Mouse (Mus musculus): Measurements from ENCODE around the gene Abcg1. TPM values are rescaled to one million over a fixed set of nuclear protein-coding genes. Genes with fewer than 3 reads are reported as not detected.

Gene Abcg1
- total and polyA plus RNA-seq, 2 experiments from 2014 or later: 9.6 to 11.3 TPM

GRCm38 (mm10) chr17:31131269-31131821 lies 73.9 kb downstream of the Abcg1 start:
- H3K36me3 ChIP-seq (replicated peaks; ENCODE audit: control insufficient read depth, insufficient read depth, low read length): no peaks in the 10 kb centered on the region
- no peak for TF ChIP-seq CTCF (IDR thresholded peaks at IDR 0.05; ENCODE audit: low read depth)
- TF ChIP-seq EP300 (IDR thresholded peaks at IDR 0.05; ENCODE audit: low read depth): no peak
- H3K4me3 ChIP-seq (ENCODE audit: low read depth, low read length): no peak overlapping the region
- no peak overlapping the region for H3K9ac ChIP-seq (replicated peaks; ENCODE audit: low read depth, low read length)
- H3K27ac ChIP-seq (ENCODE audit: low read depth): no peak overlapping the region
- H3K4me1 ChIP-seq (ENCODE audit: control insufficient read depth, insufficient read depth): no peaks in the 10 kb centered on the region
- DNase-seq (ENCODE audit: low spot score): no peak
- H3K27me3 ChIP-seq (ENCODE audit: control insufficient read depth, insufficient read depth, low read length): no peaks in the 10 kb centered on the region
- no peaks in the 10 kb centered on the region for H3K9me3 ChIP-seq (replicated peaks; ENCODE audit: control insufficient read depth, low read length)
- no peak overlapping the region for H3K4me2 ChIP-seq (ENCODE audit: low read depth, low read length)
- 65% methylated on average over 10 of the region's 10 CpGs for WGBS
- no peak for ATAC-seq (ENCODE audit: insufficient read depth, low read depth)

GRCm38 (mm10) chr17:31133776-31134175 lies 76.3 kb downstream of the Abcg1 start:
- H3K27ac ChIP-seq (ENCODE audit: low read depth): no peak overlapping the region
- no peak overlapping the region for H3K4me2 ChIP-seq (ENCODE audit: low read depth, low read length)
- H3K4me3 ChIP-seq (ENCODE audit: low read depth, low read length): no peak overlapping the region
- no peaks in the 10 kb centered on the region for H3K27me3 ChIP-seq (ENCODE audit: control insufficient read depth, insufficient read depth, low read length)
- TF ChIP-seq CTCF (IDR thresholded peaks at IDR 0.05; ENCODE audit: low read depth) (no peak), EP300 (IDR thresholded peaks at IDR 0.05; ENCODE audit: low read depth) (no peak)
- no peak overlapping the region for H3K9ac ChIP-seq (replicated peaks; ENCODE audit: low read depth, low read length)
- no peaks in the 10 kb centered on the region for H3K4me1 ChIP-seq (ENCODE audit: control insufficient read depth, insufficient read depth)
- WGBS: 63% methylated on average over 15 of the region's 15 CpGs
- H3K9me3 ChIP-seq (replicated peaks; ENCODE audit: control insufficient read depth, low read length): no peaks in the 10 kb centered on the region
- no peaks in the 10 kb centered on the region for H3K36me3 ChIP-seq (replicated peaks; ENCODE audit: control insufficient read depth, insufficient read depth, low read length)
- ATAC-seq (ENCODE audit: insufficient read depth, low read depth) (no peak), DNase-seq (ENCODE audit: low spot score) (no peak)

- H3K4me3 ChIP-seq (ENCODE audit: low read depth, low read length): no peak overlapping the region
- H3K9me3 ChIP-seq (replicated peaks; ENCODE audit: control insufficient read depth, low read length): no peaks in the 10 kb centered on the region
- H3K36me3 ChIP-seq (replicated peaks; ENCODE audit: control insufficient read depth, insufficient read depth, low read length): no peaks in the 10 kb centered on the region
- TF ChIP-seq CTCF (IDR thresholded peaks at IDR 0.05; ENCODE audit: low read depth) (no peak), EP300 (IDR thresholded peaks at IDR 0.05; ENCODE audit: low read depth) (no peak)
- H3K4me1 ChIP-seq (ENCODE audit: control insufficient read depth, insufficient read depth): no peaks in the 10 kb centered on the region
- ATAC-seq (ENCODE audit: insufficient read depth, low read depth): no peak
- H3K27me3 ChIP-seq (ENCODE audit: control insufficient read depth, insufficient read depth, low read length): no peaks in the 10 kb centered on the region
- H3K9ac ChIP-seq (replicated peaks; ENCODE audit: low read depth, low read length): no peak overlapping the region
- WGBS: 62% methylated on average over 6 of the region's 6 CpGs
- no peak overlapping the region for H3K27ac ChIP-seq (ENCODE audit: low read depth)
- no peak overlapping the region for H3K4me2 ChIP-seq (ENCODE audit: low read depth, low read length)
- no peak for DNase-seq (ENCODE audit: low spot score)
Observed at GRCm38 (mm10) chr17:31134913-31135312, 77.4 kb downstream of the Abcg1 start.

GRCm38 (mm10) chr17:31136291-31136690 lies 78.8 kb downstream of the Abcg1 start:
- DNase-seq (ENCODE audit: low spot score) (no peak), ATAC-seq (ENCODE audit: insufficient read depth, low read depth) (no peak)
- Histone ChIP-seq H3K9ac (replicated peaks; ENCODE audit: low read depth, low read length) (no peak overlapping the region), H3K4me2 (ENCODE audit: low read depth, low read length) (no peak overlapping the region), H3K4me3 (ENCODE audit: low read depth, low read length) (no peak overlapping the region), H3K9me3 (replicated peaks; ENCODE audit: control insufficient read depth, low read length) (no peaks in the 10 kb centered on the region), H3K27me3 (ENCODE audit: control insufficient read depth, insufficient read depth, low read length) (no peaks in the 10 kb centered on the region), H3K4me1 (ENCODE audit: control insufficient read depth, insufficient read depth) (no peaks in the 10 kb centered on the region), H3K27ac (ENCODE audit: low read depth) (no peak overlapping the region), H3K36me3 (replicated peaks; ENCODE audit: control insufficient read depth, insufficient read depth, low read length) (no peaks in the 10 kb centered on the region)
- TF ChIP-seq EP300 (IDR thresholded peaks at IDR 0.05; ENCODE audit: low read depth) (no peak), CTCF (IDR thresholded peaks at IDR 0.05; ENCODE audit: low read depth) (no peak)
- 37% methylated on average over 3 of the region's 3 CpGs for WGBS

GRCm38 (mm10) chr17:31136821-31137220 lies 79.3 kb downstream of the Abcg1 start:
- H3K36me3 ChIP-seq (replicated peaks; ENCODE audit: control insufficient read depth, insufficient read depth, low read length): no peaks in the 10 kb centered on the region
- no peaks in the 10 kb centered on the region for H3K27me3 ChIP-seq (ENCODE audit: control insufficient read depth, insufficient read depth, low read length)
- 82% methylated on average over 1 of the region's 1 CpGs for WGBS
- TF ChIP-seq CTCF (IDR thresholded peaks at IDR 0.05; ENCODE audit: low read depth): no peak
- TF ChIP-seq EP300 (IDR thresholded peaks at IDR 0.05; ENCODE audit: low read depth): no peak
- no peak for ATAC-seq (ENCODE audit: insufficient read depth, low read depth)
- H3K4me3 ChIP-seq (ENCODE audit: low read depth, low read length): no peak overlapping the region
- no peaks in the 10 kb centered on the region for H3K4me1 ChIP-seq (ENCODE audit: control insufficient read depth, insufficient read depth)
- H3K9ac ChIP-seq (replicated peaks; ENCODE audit: low read depth, low read length): no peak overlapping the region
- H3K9me3 ChIP-seq (replicated peaks; ENCODE audit: control insufficient read depth, low read length): no peaks in the 10 kb centered on the region
- no peak overlapping the region for H3K27ac ChIP-seq (ENCODE audit: low read depth)
- no peak for DNase-seq (ENCODE audit: low spot score)
- H3K4me2 ChIP-seq (ENCODE audit: low read depth, low read length): no peak overlapping the region

- peak; percentile 59 for DNase-seq (ENCODE audit: low spot score)
Observed at GRCm38 (mm10) chr17:31138398-31138797, 80.9 kb downstream of the Abcg1 start.

More at GRCm38 (mm10) chr17:31138398-31138797, 80.9 kb downstream of the Abcg1 start:
- Histone ChIP-seq H3K9me3 (replicated peaks; ENCODE audit: control insufficient read depth, low read length) (no peaks in the 10 kb centered on the region), H3K9ac (replicated peaks; ENCODE audit: low read depth, low read length) (no peak overlapping the region), H3K36me3 (replicated peaks; ENCODE audit: control insufficient read depth, insufficient read depth, low read length) (no peaks in the 10 kb centered on the region), H3K4me2 (ENCODE audit: low read depth, low read length) (no peak overlapping the region), H3K27me3 (ENCODE audit: control insufficient read depth, insufficient read depth, low read length) (no peaks in the 10 kb centered on the region), H3K27ac (ENCODE audit: low read depth) (no peak overlapping the region), H3K4me1 (ENCODE audit: control insufficient read depth, insufficient read depth) (no peaks in the 10 kb centered on the region), H3K4me3 (ENCODE audit: low read depth, low read length) (no peak overlapping the region)
- TF ChIP-seq EP300 (IDR thresholded peaks at IDR 0.05; ENCODE audit: low read depth) (no peak), CTCF (IDR thresholded peaks at IDR 0.05; ENCODE audit: low read depth) (peak; percentile 88)
- 16% methylated on average over 5 of the region's 5 CpGs for WGBS
- ATAC-seq (ENCODE audit: insufficient read depth, low read depth): no peak; the same call in 1 of the 2 replicates

Measured in heart, postnatal 0 days (tissue).